Mouse (Mus musculus) heart, postnatal 0 days (tissue): ENCODE results near the gene Syt6. TPM values are rescaled to one million over a fixed set of nuclear protein-coding genes. Genes with fewer than 3 reads are reported as not detected.
A peak's percentile ranks its signal among the peaks of the same experiment; 100 is the strongest.

Experiments used
- ATAC-seq: fragments of 200-750 bp; cut with Nextera tagmentation; 2 replicates; pipeline ENCODE4 v1.8.0; 2017; ENCODE audit warnings: low read depth, moderate number of reproducible peaks, moderate library complexity; ENCODE audit not compliant: insufficient read depth
- DNase-seq: peaks from one replicate; pipeline ENCODE4 v3.0.0-alpha.2; 2016; ENCODE audit warnings: low spot score
- H3K27ac ChIP-seq: fragments of 300-500 bp; sonication (generic); 2 replicates; pipeline ENCODE4 v1.5.1; 2014; ENCODE audit warnings: low read depth, mild to moderate bottlenecking
- H3K27me3 ChIP-seq: fragments of 300-500 bp; sonication (generic); 2 replicates; pipeline ENCODE4 v1.6.1; 2014; ENCODE audit warnings: low read length, mixed read lengths; ENCODE audit not compliant: control insufficient read depth, insufficient read depth
- H3K36me3 ChIP-seq: fragments of 300-500 bp; sonication (generic); replicated peaks from 2 replicates; pipeline ENCODE4 v1.6.1; 2014; ENCODE audit warnings: low read length, mixed read lengths; ENCODE audit not compliant: control insufficient read depth, insufficient read depth
- H3K4me1 ChIP-seq: fragments of 300-500 bp; sonication (generic); 2 replicates; pipeline ENCODE4 v1.6.1; 2014; ENCODE audit warnings: antibody characterized with exemption; ENCODE audit not compliant: control insufficient read depth, insufficient read depth
- H3K4me2 ChIP-seq: fragments of 300-500 bp; sonication (generic); 2 replicates; pipeline ENCODE4 v1.6.1; 2014; ENCODE audit warnings: low read depth, mild to moderate bottlenecking, low read length, moderate library complexity
- H3K4me3 ChIP-seq: fragments of 300-500 bp; sonication (generic); 2 replicates; pipeline ENCODE4 v1.5.1; 2014; ENCODE audit warnings: low read depth, low read length
- H3K9ac ChIP-seq: fragments of 300-500 bp; sonication (generic); replicated peaks from 2 replicates; pipeline ENCODE4 v1.6.1; 2014; ENCODE audit warnings: low read depth, low read length, mixed read lengths
- H3K9me3 ChIP-seq: fragments of 300-500 bp; sonication (generic); replicated peaks from 2 replicates; pipeline ENCODE4 v1.6.1; 2016; ENCODE audit warnings: low read length; ENCODE audit not compliant: control insufficient read depth
- CTCF ChIP-seq: IDR thresholded peaks from 2 replicates; pipeline ENCODE4 v1.5.1; 2016; ENCODE audit warnings: antibody characterized with exemption, control low read depth, low read depth
- EP300 ChIP-seq: IDR thresholded peaks from 2 replicates; pipeline ENCODE4 v1.6.1; 2016; ENCODE audit warnings: antibody characterized with exemption, low read depth
- WGBS: fragments of 180-500 bp; shearing (Covaris S2); extraction: QIAGEN DNeasy Blood & Tissue Kit; methylation state at CpG from one replicate; pipeline ENCODE4 v1.1.7; 2014; 5-methylcytosine and 5-hydroxymethylcytosine counted together
- polyA plus RNA-seq: library from polyadenylated mRNA; unstranded; fragments of >200 nt; fragmentation: Nextera tagmentation; extraction: Ambion mirVana; gene quantifications from 2 replicates; pipeline ENCODE4 v1.2.1, GENCODE M21; 2015
- total RNA-seq: library from RNA; depleted of rRNA; stranded (reverse); fragments of >200 nt; gene quantifications from 2 replicates; pipeline ENCODE4 v1.2.3, GENCODE M21; 2014; ENCODE audit warnings: low replicate concordance

The Syt6 gene
- total and polyA plus RNA-seq, 2 experiments from 2014 or later, result not detected

DNA sequence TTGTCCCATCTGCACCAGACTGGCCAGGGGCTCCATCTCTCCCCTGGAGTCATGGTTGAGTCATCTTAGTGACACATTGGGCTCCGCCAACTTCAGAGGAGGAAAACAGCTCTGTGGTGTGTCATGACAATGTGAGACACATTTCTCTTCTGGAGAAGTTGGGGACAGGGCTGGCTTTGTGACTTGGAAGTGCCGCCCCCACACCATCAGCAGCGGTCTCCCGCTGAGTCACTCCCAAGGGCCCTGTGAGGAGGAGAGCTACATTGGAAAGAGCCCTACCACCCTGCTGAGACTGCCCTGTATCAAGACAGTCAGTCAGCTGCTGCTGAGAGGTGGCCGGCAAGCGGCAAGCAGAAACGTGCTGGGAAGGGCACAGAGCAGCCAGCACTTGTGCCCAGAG lies 26.0 kb downstream of the Syt6 start:
- TF ChIP-seq CTCF (no peak), EP300 (no peak)
- no peak overlapping the region for H3K27ac ChIP-seq
- H3K4me1 ChIP-seq, result no peaks in the 10 kb centered on the region
- 27% methylated on average over 7 of the region's 7 CpGs for WGBS
- DNase-seq, result no peak
- no peak overlapping the region for H3K4me3 ChIP-seq
- no peak overlapping the region for H3K4me2 ChIP-seq
- H3K9me3 ChIP-seq, result no peaks in the 10 kb centered on the region
- H3K36me3 ChIP-seq, result no peaks in the 10 kb centered on the region
- peak; percentile 44; the same call in 1 of the 2 replicates for ATAC-seq
- no peaks in the 10 kb centered on the region for H3K27me3 ChIP-seq
- no peak overlapping the region for H3K9ac ChIP-seq

DNA sequence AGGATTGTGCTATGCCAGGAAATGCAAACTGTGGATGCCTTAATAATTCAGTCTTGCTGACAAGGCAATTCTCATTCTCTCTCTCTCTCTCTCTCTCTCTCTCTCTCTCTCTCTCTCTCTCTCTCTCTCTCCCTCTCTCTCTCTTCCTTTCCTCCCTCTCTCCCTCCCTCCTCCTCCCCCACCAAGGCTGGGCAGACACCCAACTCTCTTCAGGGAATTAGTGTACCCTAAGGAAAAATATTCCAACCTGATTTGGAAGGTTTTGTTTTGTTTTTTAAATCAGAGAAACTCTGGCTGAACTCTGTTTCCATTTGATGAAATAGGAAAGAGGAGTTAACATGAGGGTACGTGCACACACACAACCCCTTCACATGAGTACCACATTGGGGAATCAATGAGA lies 26.5 kb downstream of the Syt6 start:
- no peaks in the 10 kb centered on the region for H3K36me3 ChIP-seq
- no peak overlapping the region for H3K27ac ChIP-seq
- no peak for TF ChIP-seq CTCF
- no peak for TF ChIP-seq EP300
- H3K4me1 ChIP-seq, result no peaks in the 10 kb centered on the region
- H3K9me3 ChIP-seq, result no peaks in the 10 kb centered on the region
- H3K27me3 ChIP-seq, result no peaks in the 10 kb centered on the region
- DNase-seq (no peak), ATAC-seq (no peak)
- no peak overlapping the region for H3K4me3 ChIP-seq
- 69% methylated on average over 1 of the region's 1 CpGs for WGBS
- H3K4me2 ChIP-seq, result no peak overlapping the region
- H3K9ac ChIP-seq, result no peak overlapping the region

DNA sequence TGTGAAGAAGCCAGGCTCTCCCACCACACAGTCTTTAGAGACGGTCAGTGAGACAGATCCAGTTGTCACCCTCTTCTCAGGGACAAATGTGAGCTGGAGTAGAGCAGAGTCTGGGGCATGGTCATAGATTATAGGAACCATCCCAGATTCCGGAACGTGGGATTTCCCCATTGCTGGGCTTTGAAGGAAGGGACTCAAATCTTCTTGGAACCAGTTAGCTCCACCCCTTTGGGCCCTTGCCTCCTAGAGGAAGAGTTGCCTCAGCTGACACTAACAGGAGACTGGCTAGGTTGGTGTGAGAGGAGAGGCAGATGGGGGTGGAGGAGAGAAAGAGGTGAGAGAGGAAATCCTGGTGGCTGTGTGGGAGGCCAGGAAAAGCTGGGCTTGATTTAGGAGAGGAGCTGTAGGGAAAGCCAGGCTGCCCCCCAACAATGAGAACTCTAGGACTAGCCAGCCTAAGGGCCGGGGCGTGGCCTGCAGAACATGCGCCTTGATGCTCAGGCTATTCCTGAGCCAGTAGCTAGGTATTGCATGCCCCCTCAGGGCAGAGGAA lies 31.1 kb downstream of the Syt6 start:
- DNase-seq, result no peak
- 82% methylated on average over 6 of the region's 6 CpGs for WGBS

DNA sequence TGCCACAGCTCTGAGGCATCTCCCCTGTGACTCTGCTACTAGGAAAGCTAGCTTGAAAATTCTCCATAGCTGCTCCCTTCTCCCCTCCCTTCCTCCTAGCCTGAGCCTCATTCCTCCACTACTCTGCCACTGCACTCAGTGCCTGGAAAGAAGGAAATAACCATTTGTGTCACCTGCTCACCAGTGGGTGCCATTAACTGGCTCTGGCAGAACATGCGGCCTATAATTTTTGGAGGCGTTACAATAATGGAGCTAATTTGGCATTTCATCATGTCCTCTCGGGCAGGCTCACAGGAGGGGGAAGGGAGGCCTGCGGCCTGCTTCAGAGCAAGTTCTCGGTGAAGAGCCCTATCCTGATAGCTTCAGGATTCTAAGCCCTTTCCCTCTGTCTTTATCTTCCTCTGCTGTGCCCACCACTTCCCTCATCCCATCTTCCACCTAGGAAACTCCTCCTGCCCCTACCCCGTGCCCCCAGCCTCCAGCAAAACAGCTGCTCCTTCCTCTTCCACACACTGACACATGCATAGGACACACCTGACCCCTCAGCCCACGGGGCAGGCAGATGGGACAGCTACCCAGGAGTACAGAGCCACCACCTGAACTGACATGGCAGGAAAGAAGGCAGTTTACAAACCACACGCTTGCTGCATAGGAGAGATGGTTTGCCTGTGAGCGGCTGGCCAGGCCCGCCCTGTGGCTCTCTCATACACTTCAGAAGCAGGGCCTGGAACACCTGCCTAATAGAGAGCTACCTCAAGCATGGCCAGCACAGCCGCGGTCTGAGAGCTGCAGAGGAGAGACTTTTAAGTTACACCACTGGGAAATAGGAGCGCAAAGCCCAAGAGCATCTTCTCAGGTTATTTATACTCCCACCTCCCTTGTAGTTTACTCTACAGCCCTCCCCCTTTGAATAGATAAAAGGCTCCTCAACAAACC lies 31.9 kb downstream of the Syt6 start:
- TF ChIP-seq CTCF (no peak), EP300 (no peak)
- no peak for DNase-seq
- Histone ChIP-seq H3K27me3 (no peaks in the 10 kb centered on the region), H3K4me3 (no peak overlapping the region), H3K9ac (no peak overlapping the region), H3K9me3 (no peaks in the 10 kb centered on the region), H3K36me3 (no peaks in the 10 kb centered on the region), H3K4me1 (no peaks in the 10 kb centered on the region), H3K27ac (no peak overlapping the region), H3K4me2 (no peak overlapping the region)
- no peak for ATAC-seq
- WGBS, result 79% methylated on average over 13 of the region's 13 CpGs

More for the DNA sequence above, 31.1 kb downstream of the Syt6 start:
- Histone ChIP-seq H3K9ac (no peak overlapping the region), H3K36me3 (no peaks in the 10 kb centered on the region), H3K4me1 (no peaks in the 10 kb centered on the region), H3K9me3 (no peaks in the 10 kb centered on the region), H3K27ac (no peak overlapping the region), H3K4me3 (no peak overlapping the region), H3K27me3 (no peaks in the 10 kb centered on the region), H3K4me2 (no peak overlapping the region)
- TF ChIP-seq EP300, result no peak
- no peak for TF ChIP-seq CTCF
- no peak for ATAC-seq

DNA sequence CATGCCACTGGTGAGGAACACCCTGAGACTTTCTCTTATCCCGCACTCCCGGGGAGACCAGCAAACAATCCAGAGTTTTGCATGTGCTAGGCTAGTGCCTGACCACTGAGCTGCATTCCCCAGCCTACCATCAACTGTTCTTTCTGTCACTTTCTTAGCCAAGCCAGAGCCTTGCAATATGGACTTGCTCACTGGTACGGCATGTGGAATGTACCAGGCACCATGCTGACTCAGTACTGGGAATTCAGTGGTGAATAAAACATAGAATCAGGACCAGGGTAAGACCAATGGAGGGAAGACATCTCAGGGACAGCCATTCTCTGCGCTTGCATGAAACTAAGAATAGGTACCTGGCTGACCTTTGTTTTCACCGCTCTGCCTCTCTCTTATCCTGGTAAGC lies 35.2 kb downstream of the Syt6 start:
- Histone ChIP-seq H3K4me3 (no peak overlapping the region), H3K4me2 (no peak overlapping the region), H3K27ac (no peak overlapping the region), H3K9ac (no peak overlapping the region), H3K27me3 (no peaks in the 10 kb centered on the region), H3K9me3 (no peaks in the 10 kb centered on the region), H3K36me3 (no peaks in the 10 kb centered on the region), H3K4me1 (no peaks in the 10 kb centered on the region)
- TF ChIP-seq EP300 (no peak), CTCF (no peak)
- WGBS, result 81% methylated on average over 5 of the region's 5 CpGs
- ATAC-seq (no peak), DNase-seq (no peak)
